Mouse (Mus musculus) cerebellum, adult (tissue): ENCODE measurements around the gene Trim62.

Experiments used
- ATAC-seq: cut with Nextera tagmentation; 2 replicates; pipeline ENCODE4 v1.9.2; 2017; ENCODE audit warnings: mild to moderate bottlenecking, moderate library complexity, mixed read lengths; ENCODE audit not compliant: insufficient number of reproducible peaks, low FRiP score, low TSS enrichment

The Trim62 gene

DNA sequence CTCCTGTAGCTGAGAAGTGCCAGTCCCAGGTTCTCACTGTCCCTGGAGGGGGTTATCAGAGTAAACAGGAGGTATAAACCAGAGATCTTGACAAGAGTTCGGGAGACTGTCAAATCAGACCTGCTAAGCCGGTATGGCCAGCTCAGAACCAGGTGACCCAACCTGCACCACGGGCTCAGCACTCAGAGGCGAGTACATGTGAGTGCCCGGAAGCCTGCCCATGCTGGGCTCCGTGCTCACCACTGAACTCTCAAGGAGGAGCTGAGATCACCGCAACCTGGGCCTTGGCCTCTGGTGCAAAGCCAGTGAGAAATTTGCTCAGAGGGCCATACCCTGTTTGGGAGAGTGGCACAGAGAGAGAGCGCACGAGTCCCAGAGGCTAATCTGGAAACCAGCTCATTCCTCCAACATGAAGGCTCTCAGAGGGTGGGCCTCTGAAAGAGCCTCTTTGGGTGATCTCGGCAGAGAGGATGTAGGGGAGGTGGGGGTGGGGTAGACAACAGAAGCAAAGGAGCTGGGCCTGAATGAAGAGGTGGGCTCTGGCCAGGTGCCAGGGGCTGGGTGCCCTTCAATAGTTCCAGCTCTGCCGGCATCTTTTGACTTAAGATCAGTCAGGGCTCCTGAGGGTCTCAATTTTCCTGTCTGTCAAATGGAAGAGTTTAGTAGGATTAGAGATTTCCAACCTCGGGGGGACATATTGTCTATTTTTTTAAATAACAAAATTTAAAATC, 24.0 kb downstream of the Trim62 start:
- ATAC-seq = no peak

GRCm38 (mm10) chr4:128908586-128909377, 25.4 kb downstream of the Trim62 start:
- peak; percentile 40; the same call in 1 of the 2 replicates for ATAC-seq

DNA sequence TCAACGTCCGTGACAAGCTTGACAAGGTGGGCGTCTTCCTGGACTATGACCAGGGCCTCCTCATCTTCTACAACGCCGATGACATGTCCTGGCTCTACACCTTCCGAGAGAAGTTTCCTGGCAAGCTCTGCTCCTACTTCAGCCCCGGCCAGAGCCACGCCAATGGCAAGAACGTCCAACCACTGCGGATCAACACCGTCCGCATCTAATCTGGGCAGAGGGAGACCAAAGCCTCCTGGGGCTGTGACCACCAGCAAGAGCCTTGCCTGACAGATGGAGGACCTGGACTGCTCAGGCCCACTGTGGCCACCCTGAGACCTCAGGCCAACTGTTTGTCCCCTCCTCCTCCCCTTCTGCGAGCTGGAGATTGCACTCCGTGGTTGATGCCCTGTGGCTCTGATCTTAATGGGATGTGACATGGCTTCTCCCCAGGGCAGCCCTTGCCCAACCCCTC, 26.0 kb downstream of the Trim62 start:
- ATAC-seq = peak; percentile 47; the same call in 1 of the 2 replicates

DNA sequence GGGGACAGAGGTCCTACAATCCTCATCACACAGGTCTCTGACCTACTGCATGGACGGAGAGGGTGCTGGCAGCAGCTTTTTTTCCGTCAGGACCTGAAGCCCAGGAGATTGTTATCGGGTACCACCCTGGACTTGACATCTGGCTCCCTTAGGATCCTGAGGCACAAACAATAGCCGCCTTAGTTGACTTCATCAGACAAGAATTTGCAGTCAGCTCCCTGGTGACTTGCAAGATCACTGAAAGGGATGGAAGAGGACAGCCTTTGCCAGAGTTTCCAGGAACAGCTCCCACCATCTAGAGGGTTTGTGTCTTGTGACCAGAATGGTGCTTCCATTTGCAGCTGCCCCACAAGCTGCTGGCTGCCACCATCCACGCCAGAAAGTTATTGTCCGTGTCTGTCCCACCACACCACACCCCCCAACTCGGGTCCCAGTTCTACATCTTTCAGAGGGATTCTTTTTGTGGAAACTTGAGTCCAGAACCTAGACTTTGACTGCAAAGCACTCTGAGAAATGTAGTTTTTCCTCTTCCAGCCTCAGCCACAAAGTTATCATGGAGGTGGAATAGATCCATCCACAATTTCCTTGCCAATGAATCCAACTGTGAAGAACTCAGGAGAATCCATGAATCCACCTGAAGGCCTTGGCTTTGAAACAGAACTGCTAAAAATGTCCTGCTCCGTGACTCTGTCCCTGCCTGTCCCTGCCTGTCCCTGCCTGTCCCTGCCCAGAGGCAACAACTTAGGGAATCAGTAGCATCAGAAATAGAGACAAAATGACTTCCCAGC, 27.1 kb downstream of the Trim62 start:
- no peak for ATAC-seq

DNA sequence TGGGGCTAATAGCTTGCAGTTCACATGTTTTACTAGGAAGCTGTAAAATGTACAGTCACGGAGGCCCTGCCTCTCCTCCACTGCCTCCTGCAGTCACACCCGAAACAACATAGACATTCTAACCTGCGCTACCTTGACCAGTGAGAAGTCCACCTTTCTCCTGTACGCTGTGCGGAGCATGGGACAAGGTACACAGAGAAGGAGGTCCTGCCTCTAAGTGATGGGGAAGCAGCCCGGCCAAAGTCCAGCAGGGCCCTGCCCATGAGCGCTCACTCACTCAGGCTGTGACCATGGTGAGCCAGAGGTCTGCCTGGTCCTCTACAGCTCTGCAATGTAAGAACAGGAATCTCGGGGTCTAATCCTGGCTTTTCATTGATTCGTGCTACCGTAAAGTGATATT, 28.7 kb downstream of the Trim62 start:
- ATAC-seq = no peak

DNA sequence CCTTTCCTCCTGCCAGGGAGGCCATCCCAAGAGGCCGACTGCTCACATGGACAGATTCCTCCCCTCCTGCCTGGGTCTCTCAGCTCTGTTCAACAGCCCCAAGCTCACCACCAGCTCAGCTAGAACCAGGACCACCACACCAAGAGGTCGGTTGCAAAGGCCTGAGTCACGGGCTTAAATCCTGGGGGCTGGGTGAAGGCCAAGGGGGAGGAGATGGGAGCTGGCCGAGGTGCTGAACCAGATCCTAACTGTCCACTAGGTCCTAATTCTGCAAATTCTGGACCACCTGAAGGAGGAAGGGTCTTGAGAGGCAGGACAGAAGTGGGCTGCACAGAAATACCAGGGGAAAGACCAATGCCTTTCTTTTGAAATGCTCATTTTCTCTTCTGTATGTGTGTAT, 30.4 kb downstream of the Trim62 start:
- ATAC-seq = no peak

GRCm38 (mm10) chr4:128917119-128917518, 33.7 kb downstream of the Trim62 start:
- no peak for ATAC-seq

DNA sequence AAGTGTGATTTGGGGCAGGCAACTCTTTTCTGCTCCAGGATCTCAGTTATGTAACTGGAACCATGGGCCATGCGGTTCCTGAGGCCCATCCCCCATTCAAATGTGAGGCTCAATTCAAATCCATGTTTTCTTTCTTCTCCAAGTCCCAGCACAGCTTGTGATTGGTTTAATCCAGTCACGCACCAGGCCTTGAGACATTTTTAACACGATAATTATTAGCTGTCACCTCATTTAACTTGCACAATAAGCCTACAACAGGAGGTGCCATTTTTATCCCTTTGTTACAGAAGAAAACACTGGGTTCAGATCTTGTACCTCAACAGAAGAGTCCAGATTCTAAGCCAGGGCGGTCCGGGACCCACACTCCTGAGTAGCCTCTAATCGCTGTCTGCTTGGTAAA, 34.4 kb downstream of the Trim62 start:
- ATAC-seq = no peak

DNA sequence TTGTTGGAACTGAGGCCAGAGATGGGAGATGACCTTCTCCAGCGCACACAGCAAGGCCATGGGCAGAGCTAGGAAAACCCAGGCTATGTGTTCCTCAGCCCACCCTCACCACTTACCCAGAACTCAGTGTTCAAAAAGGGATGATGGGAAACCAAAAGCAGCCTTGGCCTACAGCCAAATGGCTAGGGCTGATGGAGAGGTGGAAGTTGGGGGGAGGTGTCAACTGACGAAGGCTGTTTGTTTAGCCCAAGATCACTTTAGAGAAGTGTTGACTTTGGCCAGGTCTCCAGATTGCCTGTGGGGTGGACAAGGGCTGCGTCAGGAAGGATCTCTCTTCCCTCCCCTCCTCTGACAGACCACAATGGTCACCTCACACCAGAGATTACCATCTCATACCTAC, 34.8 kb downstream of the Trim62 start:
- no peak for ATAC-seq

DNA sequence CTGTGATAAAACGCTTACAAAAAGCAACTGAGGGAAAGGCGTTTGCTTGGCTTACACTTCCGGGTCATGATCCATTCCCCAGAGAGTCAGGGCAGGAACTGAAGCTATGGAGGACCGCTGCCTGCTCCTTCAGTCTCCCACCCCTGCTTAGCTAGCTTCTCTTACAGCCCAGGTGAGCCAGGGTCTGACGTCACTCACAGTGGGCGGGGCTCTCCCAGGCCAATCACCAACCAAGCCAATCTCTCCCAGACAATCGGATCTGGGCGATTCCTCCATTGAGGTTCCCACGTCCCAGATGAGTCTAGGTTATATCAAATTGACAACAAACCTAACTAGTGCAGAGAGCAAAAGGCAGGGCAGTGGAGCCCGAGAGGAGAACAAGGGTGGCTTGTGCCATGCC, 35.7 kb downstream of the Trim62 start:
- ATAC-seq = no peak

GRCm38 (mm10) chr4:128923603-128924002, 40.2 kb downstream of the Trim62 start:
- no peak for ATAC-seq

GRCm38 (mm10) chr4:128924841-128925606, 41.6 kb downstream of the Trim62 start:
- peak; percentile 86 for ATAC-seq

GRCm38 (mm10) chr4:128932783-128933182, 49.4 kb downstream of the Trim62 start:
- ATAC-seq = no peak

- ATAC-seq = no peak
Measured at GRCm38 (mm10) chr4:128935595-128935994, 52.2 kb downstream of the Trim62 start.

DNA sequence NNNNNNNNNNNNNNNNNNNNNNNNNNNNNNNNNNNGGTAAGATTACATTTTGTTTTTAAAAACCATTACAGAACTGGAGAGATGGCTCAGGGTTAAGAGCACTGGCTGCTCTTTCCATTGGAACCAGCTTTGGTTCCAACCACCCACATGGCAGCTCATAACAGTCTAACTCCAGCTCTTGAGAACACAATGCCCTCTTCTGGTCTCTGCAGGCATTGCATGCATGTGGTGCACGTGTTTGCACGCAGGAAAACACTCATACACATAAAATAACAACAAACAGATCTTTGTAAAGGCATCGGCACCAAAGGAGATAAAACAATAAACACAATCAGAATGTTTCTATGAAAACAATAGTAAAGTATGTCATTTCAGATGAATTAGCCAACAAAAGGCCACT, 59.0 kb downstream of the Trim62 start:
- ATAC-seq = no peak

DNA sequence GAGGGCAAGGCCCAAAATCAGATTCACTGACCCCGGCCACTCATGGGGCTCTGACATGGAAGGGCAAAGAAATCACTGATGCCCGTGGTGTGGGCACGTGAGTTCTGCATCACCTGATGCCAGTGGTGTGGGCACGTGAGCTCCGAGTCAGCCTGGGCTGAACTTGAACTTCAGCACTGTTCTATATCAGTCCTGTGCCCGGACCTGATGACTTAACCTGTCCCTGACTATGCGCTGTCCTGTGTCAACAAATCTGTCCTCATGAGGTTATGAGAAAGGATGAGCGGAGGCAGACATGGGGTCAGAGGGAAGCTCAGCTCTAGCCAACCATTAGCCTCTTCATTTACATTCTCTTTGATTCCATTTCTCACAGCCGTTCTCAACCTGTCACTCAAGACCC, 63.4 kb downstream of the Trim62 start:
- no peak for ATAC-seq

- ATAC-seq = no peak; the same call in 1 of the 2 replicates
Measured at GRCm38 (mm10) chr4:128947326-128947933, 64.0 kb downstream of the Trim62 start.

- ATAC-seq = no peak
Measured at GRCm38 (mm10) chr4:128948137-128948674, 64.8 kb downstream of the Trim62 start.

- ATAC-seq = no peak
Measured at GRCm38 (mm10) chr4:128949470-128950005, 66.2 kb downstream of the Trim62 start.
